Mouse (Mus musculus): ENCODE results near the gene Esd.

DNA sequence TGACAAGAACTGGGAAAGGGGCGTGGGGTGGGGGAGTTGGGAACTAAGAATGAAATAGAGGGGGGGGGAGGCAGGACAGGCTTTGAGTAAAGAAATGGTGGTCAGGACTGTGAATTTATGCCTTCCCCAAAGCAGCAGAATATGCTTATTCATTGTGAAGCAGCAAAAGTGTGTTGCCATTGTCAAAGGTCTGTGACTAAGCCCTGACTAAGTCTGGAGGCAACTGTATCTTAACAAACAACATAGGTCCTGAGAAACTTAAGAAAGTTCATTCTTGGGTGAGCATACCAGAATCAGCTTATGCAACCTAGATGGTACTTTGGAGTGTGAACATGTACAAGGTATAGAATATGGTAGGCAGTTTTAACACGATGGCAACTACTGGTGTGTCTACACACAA is 1.3 kb downstream of the Esd start:
- TF ChIP-seq CTCF (IDR thresholded peaks at IDR 0.05; ENCODE audit: control insufficient read depth, insufficient read depth, insufficient replicate concordance, low read depth, low read length) (no peak), POLR2A (IDR thresholded peaks at IDR 0.05; ENCODE audit: control insufficient read depth, low read depth, low read length) (no peak)

Measured in testis, adult 2 months (tissue).